Mouse (Mus musculus): Measurements from ENCODE around the gene Lgr4.

Lgr4 gene

DNA sequence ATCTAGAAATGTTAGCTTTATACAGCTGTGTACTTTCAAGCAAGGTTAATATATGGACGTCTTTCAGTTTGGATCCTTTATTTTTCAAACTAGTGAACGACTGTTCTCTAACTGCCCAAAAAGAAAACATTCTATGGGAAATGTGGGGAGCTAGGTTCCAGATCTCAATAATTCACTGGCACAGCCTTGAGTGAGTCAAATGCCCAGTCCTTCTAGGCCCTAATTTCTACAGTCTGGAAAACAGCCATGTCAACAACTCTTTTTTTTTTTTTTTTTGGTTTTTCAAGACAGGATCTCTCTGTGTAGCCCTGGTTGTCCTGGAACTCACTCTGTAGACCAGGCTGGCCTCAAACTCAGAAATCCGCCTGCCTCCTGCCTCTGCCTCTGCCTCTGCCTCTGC, 4.9 kb downstream of the Lgr4 start:
- 79% methylated on average over 3 of the region's 3 CpGs for WGBS

DNA sequence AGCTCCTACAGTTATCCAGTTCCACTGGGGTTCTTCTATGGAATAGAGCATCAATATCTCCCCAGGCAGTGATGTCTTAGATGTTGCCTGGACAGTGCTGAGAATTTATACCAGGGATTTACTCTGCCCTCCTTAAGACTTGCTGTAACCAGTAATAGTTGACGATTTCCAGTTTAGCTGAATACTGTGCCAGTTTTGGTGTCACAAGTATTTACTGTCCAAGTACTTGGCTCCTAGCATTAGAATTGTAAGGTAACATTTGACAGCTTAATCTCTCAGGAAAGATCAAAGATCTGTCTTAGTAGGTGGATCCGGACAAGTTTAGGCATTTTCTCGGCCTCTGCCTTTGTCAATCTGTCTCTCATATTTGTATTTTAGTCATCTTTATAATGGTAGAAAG, 5.6 kb downstream of the Lgr4 start:
- WGBS: 91% methylated on average over 3 of the region's 3 CpGs

DNA sequence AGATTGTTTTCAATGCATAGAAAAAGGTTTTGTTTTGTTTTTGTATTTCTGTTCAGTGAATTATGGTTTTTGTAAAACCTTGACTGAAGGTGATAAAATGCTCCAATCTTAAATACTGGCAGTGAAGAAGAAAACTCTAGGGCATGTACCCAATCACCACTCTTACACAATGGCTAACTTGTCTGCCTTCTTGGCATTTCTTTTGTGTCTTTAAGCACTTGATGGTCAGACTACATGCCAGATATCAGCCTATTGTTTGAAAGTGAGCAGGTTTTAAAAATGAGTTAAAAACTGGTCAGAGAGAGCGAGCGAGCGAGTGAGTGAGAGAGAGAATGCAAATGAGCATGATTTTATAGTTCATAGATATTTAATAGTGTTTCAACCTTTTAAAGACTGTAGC, 6.5 kb downstream of the Lgr4 start:
- 94% methylated on average over 3 of the region's 3 CpGs for WGBS

DNA sequence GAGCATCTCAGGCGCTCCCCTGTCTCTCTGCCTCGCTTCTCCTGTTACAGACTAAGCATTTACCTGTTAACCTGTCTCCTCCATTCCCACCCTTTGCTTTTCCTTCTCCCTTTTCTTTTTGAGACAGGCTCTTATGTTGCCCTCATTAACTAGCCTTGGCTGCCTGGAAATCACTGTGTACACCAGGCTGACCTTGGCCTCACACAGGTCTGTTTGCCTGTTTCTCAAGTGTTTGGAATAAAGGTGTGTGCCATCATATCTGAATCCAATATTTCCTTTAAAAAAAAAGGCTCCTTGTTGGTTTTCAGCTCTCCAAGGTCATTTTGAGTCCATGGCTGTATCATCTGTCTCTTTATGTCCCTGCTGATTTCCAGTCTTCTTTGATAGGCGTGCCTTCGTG, 9.5 kb downstream of the Lgr4 start:
- 95% methylated on average over 4 of the region's 4 CpGs for WGBS

DNA sequence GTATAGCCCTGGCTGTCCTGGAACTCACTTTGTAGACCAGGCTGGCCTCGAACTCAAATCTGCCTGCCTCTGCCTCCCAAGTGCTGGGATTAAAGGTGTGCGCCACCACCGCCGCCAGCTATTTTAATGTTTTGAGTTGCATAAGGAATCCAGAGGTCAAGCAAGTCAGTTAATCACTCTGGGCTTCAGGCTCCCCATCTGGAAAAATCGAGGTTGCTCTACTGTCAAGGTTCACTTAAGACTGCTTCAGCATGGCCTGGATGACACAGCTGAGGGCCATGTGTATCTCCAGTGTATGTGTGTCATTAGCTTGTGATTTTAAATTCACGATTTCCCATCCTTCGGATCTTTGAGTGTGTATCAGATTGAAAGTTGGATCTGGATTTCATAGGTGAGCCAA, 10.0 kb downstream of the Lgr4 start:
- 94% methylated on average over 7 of the region's 7 CpGs for WGBS

DNA sequence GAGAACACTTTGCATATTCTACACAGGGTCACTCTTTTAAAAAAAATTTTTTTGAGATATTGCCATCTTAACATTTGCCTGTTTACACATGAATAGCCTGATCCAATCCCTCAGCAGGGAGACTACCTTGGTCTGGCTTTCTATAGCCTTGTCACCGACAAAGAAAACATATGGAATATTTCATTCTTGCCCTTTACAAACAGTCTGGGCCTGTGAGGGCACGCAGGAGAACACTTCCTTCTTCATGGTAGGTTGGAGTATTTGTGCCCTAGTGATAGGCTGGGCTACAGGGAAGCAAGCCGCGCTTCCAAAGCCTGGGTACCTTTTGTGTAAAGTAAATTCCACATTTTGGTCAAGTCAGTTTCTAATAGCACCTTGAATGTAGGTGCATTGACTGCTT, 11.3 kb downstream of the Lgr4 start:
- WGBS: 85% methylated on average over 4 of the region's 4 CpGs

DNA sequence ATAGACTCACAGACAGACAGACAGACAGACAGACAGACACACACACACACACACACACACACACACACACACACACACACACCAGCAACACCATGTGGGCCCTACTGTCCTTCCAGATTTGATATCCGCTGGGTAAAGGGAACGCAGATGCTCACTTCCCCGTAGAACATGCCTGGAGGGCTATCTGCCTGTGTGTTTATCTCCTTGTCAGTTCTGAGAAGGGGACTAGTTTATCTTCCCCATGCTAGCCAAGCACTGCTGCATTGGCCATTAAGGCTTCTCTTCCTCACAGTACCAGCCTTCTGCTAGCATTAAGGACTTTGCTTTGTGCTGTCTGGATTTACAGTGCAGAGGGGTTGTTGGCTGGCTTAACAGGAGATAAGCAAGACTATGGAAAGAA, 11.8 kb downstream of the Lgr4 start:
- WGBS: 98% methylated on average over 3 of the region's 3 CpGs

DNA sequence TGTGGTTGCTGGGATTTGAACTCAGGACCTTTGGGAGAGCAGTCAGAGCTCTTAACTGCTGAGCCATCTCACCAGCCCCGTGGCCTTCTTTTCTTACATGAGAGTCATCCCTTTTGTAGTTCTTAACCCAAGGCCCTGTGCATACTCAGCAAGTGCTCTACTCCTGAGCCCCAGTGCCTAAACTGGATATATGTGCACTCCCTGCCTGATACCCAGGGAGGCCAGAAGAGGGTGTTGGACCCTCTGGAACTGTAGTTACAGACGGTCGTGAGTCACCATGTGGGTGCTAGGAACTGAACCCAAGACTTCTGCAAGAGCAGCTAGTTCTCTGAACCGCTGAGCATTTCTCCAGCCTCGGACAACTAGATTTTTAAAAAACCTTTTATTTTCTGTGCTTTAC, 12.9 kb downstream of the Lgr4 start:
- WGBS: 97% methylated on average over 5 of the region's 5 CpGs

DNA sequence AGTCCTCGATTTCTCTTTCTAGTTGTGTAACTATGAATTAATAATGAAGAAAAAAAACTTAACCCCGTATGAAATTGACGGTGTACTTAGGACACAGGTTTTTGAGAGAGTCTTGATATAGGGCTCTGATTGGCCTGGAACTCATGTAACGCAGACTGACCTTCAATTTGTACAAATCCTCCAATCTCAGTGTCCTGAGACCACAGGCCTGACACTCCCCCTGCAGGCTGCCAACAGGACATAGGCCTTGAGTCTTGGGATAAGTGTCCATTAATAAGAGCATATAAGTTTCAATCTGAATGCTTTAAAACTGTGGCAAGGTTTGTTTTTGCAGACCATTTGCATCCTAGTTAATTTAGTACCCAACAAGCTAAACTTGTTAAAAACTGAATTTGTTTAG, 13.3 kb downstream of the Lgr4 start:
- WGBS: 96% methylated on average over 4 of the region's 4 CpGs

DNA sequence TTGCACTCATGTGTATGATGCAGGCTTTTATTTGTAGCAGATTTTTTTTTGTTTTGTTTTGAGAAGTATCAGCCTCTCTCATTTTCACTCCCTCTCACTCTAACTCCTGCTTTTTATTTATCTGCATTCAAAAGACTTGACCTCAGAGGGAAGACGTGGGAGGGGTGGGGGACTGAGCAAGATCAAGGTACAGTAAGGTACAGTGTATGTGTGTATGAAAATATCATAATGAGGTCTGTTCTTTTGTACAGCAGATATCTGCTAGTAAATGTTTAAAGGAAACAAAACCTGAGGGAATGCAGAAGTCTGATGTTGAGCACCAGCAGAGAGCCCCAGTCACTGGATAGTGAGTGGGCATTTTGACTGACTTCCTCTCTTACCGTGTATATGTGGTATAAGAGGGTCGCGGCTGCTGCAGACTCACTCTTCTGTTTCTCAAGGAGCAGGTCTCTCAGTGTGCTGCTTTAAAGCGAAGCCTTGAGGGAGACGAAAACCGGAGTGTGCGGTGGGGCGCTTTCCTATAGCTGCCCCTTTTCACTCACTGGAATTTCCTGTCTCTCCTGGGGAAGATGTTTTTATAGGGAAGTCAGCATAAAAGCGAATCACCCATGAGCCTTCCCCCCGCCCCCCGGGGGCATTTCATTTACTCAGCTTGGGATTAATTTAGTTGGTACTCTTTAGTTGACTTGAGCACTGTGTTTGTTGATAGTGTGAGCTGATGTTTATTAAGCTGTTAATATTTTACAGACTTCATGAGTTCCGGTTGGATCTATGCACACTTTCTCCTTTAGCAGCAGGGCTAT, 14.7 kb downstream of the Lgr4 start:
- 67% methylated on average over 13 of the region's 13 CpGs for WGBS

DNA sequence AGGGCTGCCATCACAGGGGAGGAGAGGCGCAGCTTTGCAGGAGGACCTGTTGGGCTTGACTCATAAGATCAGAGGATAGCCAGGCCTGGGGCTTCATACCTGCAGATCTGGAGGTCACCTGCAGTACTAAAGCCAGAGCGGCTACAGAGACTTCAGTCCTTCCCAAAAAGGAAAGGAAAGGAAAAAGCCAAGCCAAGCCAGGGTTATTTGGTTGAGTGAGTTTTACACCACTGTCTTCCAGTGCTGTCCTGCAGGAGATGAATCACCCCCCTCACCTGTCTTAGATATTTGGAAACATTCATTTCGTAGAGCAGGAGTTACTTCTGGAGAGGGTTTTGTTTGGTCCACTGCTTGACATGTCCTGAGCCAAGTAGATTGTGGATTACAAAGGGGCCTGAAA, 15.7 kb downstream of the Lgr4 start:
- WGBS: 98% methylated on average over 3 of the region's 3 CpGs

DNA sequence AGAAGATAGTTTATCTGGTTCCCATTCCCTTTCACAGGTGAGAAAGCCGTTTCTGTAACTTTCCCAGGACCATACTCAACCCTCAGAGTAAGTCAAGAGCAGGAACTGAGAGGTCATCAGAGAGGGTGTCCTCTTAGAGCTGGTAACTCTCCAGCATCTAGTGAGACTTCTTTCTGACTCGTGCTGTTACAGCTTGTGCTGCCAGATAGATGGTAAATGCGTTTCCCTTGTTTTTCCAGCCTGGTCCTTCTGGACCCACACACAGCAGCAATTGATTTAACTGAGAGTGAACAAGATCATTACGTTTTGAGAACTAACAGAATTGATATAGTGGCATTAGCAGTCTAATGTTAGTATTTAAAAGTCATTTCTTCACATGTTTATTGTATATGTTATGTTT, 16.6 kb downstream of the Lgr4 start:
- 74% methylated on average over 4 of the region's 4 CpGs for WGBS

DNA sequence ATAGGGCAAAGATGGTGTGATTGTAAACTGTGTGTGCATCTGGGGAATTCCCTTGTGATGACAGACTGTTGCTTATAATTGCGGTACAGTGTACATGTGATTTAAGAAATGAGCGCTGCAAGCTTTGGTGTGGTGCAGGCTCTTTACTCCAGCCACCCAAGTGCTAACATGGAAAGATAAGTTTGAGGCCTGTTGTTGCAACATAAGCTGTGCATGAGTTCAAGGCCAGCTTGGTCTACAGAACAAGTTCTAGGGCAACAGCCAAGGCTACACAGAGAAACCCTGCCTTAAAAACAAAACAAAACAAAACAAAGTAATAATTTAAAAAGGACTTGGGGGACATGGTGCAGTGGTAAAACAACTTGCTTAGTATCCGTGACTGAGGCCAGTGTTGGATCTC, 17.7 kb downstream of the Lgr4 start:
- 98% methylated on average over 3 of the region's 3 CpGs for WGBS

DNA sequence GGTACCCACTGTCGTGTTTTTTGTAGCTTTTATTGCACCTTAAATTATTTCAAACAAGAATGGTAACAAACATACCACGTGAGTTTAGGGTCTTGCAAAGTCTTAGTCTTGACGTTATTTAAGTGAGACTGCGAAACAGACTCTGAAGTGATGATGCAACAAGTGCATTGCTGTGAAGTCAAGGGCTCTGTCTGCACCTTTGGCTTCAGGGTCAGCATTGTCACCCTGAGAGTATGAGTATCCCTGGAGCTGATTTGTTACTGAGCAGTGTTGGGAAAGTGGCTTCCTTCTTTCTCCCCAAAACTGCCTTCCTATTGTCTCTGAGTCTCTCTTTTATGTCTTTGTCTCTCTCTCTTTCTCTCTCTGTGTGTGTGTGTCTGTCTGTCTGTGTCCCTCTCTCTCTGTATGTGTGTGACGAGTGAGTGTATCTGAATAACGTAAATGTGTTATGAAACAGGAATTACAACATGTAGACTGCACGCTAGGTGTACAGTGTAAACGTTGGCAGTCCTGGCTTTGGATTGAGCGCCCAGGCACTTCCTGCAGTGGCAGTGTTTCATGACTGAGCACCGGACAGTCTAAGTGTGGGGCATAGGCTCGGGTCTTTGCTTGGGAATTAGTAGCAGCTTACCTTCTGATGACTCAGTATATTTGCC, 18.4 kb downstream of the Lgr4 start:
- 81% methylated on average over 11 of the region's 11 CpGs for WGBS

DNA sequence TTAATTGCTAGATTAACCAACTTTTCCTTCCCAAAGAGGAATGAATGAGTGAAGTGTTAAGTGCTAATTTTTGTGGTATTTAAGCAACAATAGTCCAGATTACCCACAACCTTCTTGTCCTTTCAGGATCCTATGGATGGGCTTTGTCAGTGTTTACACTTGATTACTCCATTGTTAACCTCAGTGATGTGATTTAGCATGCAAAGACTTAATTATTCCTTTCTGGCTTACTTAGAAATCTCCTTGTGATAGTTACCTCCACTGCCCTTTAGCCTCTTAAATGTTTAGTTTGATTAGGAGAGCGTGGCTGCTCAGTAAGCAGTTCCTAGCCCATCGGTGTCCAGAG, 18.9 kb downstream of the Lgr4 start:
- 86% methylated on average over 2 of the region's 2 CpGs for WGBS

DNA sequence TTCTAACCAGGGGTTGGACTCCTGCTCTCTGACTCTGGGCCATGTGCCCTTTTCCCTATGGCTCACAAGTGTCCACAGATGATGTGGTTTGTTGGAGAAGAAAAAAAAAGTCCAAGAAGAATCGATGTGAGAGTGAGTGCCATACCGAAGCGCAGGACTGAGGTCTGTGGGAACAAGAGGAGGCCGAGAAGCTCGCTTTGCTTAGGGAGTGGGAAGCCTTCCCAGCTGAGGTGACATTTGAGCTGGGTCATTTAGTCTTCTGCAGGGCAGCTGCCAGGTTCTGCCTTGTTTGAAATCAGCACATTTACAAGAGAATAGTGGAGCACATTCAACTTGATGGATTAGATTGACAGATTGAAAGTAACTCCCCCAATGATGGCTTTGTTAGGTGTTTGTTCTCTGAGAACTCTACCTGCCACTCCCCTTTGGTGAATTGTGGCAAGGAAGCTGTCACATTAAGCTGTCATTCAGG, 24.6 kb downstream of the Lgr4 start:
- WGBS: 65% methylated on average over 5 of the region's 5 CpGs

DNA sequence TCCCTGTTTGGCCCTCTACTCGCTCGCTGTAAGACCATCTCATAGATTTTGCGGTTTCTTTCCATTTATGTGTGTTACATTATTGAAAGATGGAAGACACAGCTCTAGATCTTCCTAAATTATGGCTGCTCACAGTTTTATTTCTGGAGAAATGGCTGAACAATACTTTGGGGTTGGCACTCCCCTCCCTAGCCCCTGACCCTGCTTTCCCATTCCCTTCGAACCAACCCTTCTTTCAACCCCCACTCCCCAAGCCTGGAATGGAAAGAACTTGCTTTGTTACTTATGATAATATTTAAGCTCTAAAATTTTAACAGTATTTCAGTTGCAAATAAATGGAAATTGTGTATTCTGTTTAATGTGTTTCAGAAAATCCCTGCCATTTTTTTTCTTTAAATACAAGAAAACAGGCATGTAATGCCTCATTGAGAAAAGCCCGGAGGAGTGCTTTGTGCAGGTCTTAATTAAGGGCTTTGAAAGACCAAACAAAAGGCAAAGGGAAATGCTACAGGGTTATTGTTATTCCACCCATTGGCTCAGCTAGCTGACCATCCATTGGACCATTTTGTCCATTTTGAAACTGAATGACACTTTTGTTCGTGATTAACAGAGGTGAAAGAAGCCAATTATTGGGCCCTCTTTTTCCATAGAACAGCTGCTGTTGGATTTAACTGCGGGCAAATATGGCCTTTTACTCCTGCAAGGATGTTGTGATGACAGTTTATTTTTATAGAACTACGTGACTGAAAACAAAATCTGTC, 25.5 kb downstream of the Lgr4 start:
- WGBS: 59% methylated on average over 8 of the region's 8 CpGs

DNA sequence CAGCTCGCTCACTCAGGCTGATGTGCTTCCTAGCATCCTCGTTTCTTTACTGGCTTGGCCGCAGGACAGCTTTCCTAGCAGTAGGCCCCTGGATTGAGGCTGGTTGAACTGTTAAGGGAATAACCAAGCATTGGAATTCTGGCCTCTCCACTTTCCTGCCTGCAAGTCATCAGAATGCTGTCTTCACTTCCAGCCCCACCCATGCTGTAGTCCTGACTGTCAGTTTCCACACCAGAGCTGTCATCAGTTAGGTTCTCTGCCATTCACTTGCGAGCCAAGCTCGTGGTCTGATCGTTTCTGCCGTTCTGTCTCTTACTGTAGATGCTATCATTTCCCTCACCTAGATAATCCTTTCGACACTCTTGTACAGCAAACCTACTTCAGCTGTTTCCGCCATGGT, 27.5 kb downstream of the Lgr4 start:
- WGBS: 92% methylated on average over 9 of the region's 9 CpGs

DNA sequence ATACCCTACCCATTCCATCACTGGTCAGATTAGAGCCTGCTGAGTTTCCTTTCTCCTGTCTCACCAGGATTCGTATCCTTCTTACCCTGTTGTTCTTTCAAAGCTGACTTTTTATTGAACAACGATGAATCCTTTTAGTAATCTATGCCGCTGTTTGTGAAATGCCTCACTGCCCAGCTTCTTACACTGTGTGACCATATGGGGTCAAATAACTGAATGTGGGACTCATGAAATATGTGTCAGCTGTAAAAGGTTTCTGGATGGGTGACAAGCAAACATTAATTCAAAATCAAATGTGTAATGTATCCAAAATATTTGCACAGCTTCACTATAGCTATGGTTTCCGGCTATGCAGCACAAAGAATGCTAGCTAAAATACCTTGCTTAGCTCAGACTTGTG, 28.1 kb downstream of the Lgr4 start:
- 90% methylated on average over 4 of the region's 4 CpGs for WGBS

DNA sequence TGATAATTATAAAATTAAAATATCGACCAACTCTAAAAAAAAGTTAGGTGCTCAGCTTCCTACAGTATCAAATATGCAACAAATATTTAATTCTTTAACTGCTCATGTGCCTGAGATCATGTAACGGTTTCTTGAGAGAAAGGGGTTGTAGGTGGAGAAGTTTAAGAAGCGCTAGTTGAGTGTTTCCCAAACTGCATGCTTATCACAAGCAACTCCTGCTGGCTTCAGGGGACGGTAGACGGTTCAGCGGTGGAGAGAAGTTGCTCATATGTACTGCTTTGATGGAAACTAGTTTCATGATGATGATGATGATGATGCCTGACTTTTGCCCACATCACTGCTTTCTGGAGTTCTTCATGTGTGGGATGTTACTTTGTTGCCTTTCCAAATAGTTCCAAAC, 29.0 kb downstream of the Lgr4 start:
- 94% methylated on average over 6 of the region's 6 CpGs for WGBS

DNA sequence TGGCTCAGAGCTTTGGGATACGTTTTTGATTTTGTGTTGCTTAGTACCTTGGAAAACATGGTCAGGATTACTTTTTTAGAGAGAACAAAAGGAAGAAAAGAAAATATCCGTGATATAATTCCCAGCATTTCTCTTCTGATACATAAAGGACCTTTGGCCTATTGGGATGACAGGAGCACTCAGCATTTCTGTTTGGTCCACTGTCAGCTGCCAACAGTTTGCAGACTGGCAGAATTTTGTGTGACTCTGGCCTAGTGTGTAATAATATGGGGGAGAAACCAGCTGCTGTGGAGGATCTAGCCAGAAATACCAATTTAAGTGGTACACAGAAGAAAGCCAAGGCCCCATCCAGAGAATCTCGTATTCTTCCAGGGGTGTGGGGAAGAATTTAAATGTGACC, 32.9 kb downstream of the Lgr4 start:
- 81% methylated on average over 3 of the region's 3 CpGs for WGBS

DNA sequence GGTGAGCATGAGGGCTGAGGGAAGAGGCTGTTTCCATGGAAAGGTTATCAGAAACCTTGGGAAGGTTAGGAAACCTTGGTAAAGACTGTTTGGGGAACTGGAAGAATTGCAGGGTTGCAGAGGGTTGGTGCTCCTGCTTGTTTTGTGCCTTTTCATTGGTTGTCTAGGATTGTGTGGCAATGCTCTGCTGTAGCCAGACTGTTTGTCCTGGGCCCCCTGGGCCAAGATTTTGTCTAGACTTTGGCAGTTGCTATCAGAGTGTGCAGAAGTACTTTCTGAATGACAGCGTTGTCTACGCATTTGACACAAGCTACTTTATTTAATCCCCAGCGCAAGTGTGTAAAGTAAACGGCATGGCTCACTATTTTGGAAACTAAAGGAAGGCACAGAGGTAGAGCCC, 33.6 kb downstream of the Lgr4 start:
- whole genome bisulfite sequencing: 76% methylated on average over 4 of the region's 4 CpGs

Measured in cerebral cortex, adult 2 months (tissue).